Mouse (Mus musculus): ENCODE data around the gene Borcs5. TPM values are rescaled to one million over a fixed set of nuclear protein-coding genes. Genes with fewer than 3 reads are reported as not detected.

Gene Borcs5
- total and polyA plus RNA-seq, 3 experiments: 10.2 to 16.4 (median 10.4) TPM

DNA sequence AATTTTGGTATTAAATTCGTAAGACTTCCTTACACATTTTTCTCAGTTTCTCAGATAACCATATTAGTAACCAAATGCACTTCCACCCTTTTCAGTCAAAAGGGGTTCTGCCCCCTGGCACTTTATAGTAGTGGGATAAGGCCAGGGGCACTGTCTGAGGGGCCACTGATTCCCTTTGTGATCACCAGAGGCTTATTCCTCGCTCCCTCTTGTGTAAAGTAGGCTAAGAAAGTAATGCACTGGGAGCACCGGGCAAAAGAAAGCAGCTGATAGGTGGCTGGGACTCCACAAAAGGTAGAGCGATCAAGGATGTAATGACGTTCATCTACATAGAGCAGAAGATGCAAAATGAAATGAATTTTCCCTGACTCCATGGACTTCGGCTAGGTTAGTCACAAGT, 46.2 kb downstream of the Borcs5 start:
- H3K27ac ChIP-seq (ENCODE audit: insufficient read depth, low read depth): no peak overlapping the region
- dilution Hi-C loops (cut with MboI; ENCODE audit: extremely low pct_ligation_motif_present, extremely low pct_unique_long_range_greater_than_20kb, low sequenced_read_pairs): no loop called here
- no peak overlapping the region for H3K4me3 ChIP-seq (replicated peaks in 1 of 3; ENCODE audit: low read depth in 2 of 3, low read length in 2 of 3, poor library complexity in 1 of 3)
- TF ChIP-seq USF2 (conservative IDR thresholded peaks at IDR 0.05; ENCODE audit: low read depth, low read length) (no peak), MYC (IDR thresholded peaks at IDR 0.05; ENCODE audit: low read depth, low read length) (no peak)
- no peak overlapping the region for H3K9ac ChIP-seq (ENCODE audit: insufficient read depth, low read depth)
- H3K36me3 ChIP-seq (replicated peaks in 1 of 2; ENCODE audit: control insufficient read depth in 1 of 2, insufficient read depth in 1 of 2, low read length in 1 of 2): peaks cover 6 to 28% of the 10 kb centered on the region in 2 experiments
- H3K27me3 ChIP-seq (replicated peaks): no peaks in the 10 kb centered on the region
- no peaks in the 10 kb centered on the region for H3K4me1 ChIP-seq (ENCODE audit: control insufficient read depth in 1 of 2, insufficient read depth in 2 of 2)
- no peak overlapping the region for H3K4me2 ChIP-seq (ENCODE audit: insufficient read depth, low read depth, poor library complexity, severe bottlenecking)
- H3K9me3 ChIP-seq (replicated peaks; ENCODE audit: low read length): no peaks in the 10 kb centered on the region
- in situ Hi-C loops (cut with MboI; ENCODE audit: low pct_ligation_motif_present, low pct_unique_long_range_greater_than_20kb, low sequenced_read_pairs): no loop called here
- no peak for DNase-seq (ENCODE audit: extremely low read depth)
- no peaks in the 10 kb centered on the region for H3K79me2 ChIP-seq (replicated peaks; ENCODE audit: control insufficient read depth, extremely low read depth, insufficient read depth, poor library complexity, severe bottlenecking)

DNA sequence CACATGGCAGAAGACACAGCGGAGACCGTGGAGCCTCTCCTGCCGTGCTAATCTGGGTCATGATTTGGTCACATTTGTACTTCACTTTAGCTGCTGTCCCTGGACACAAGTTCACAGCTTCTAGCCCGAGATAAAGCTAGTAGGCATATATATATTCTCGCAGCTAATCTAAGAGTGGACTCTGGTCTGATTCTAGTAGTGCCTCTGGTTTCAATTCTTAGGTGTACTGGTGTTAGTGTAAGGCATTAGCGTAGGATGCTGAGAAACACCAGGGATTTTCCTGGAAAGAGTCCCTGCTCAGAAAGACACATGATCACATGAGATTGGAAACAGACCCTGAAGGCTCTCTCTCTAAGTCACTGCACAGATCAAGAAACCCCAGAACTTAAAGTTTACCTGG, 55.2 kb downstream of the Borcs5 start:
- H3K4me3 ChIP-seq (replicated peaks in 1 of 3; ENCODE audit: low read depth in 2 of 3, low read length in 2 of 3, poor library complexity in 1 of 3): no peak overlapping the region
- TF ChIP-seq NELFE (IDR thresholded peaks at IDR 0.05; ENCODE audit: low read depth, low read length): no peak
- no peak for TF ChIP-seq HCFC1 (IDR thresholded peaks at IDR 0.05; ENCODE audit: low read depth, low read length)
- no peak for TF ChIP-seq PAX5 (IDR thresholded peaks at IDR 0.05; ENCODE audit: low read length)
- no peak for TF ChIP-seq ZC3H11A (IDR thresholded peaks at IDR 0.05; ENCODE audit: low read depth, low read length)
- TF ChIP-seq MXI1 (IDR thresholded peaks at IDR 0.05; ENCODE audit: low read depth, low read length): no peak
- TF ChIP-seq CHD1 (IDR thresholded peaks at IDR 0.05; ENCODE audit: low read depth, low read length): no peak
- no peak for TF ChIP-seq POLR2AphosphoS2 (IDR thresholded peaks at IDR 0.05; ENCODE audit: low read depth, low read length)
- no peak for TF ChIP-seq MAFK (IDR thresholded peaks at IDR 0.05; ENCODE audit: insufficient replicate concordance, low read length)
- no peak for TF ChIP-seq JUN (IDR thresholded peaks at IDR 0.05; ENCODE audit: insufficient read depth, low read depth, low read length)
- no peak for TF ChIP-seq MAX (IDR thresholded peaks at IDR 0.05; ENCODE audit: low read length)
- TF ChIP-seq UBTF (IDR thresholded peaks at IDR 0.05; ENCODE audit: low read depth, low read length): no peak
- no peak for TF ChIP-seq USF2 (conservative IDR thresholded peaks at IDR 0.05; ENCODE audit: low read depth, low read length)
- TF ChIP-seq POLR2A (IDR thresholded peaks at IDR 0.05; ENCODE audit: low read depth, low read length): no peak
- no peak for TF ChIP-seq RAD21 (IDR thresholded peaks at IDR 0.05; ENCODE audit: low read depth, low read length)
- TF ChIP-seq CHD2 (IDR thresholded peaks at IDR 0.05; ENCODE audit: low read length): no peak
- no peaks in the 10 kb centered on the region for H3K4me1 ChIP-seq (ENCODE audit: control insufficient read depth in 1 of 2, insufficient read depth in 2 of 2)
- no peak overlapping the region for H3K9ac ChIP-seq (ENCODE audit: insufficient read depth, low read depth)
- DNase-seq (ENCODE audit: extremely low read depth): no peak
- in situ Hi-C loops (cut with MboI; ENCODE audit: low pct_ligation_motif_present, low pct_unique_long_range_greater_than_20kb, low sequenced_read_pairs) (no loop called here), dilution Hi-C loops (cut with MboI; ENCODE audit: extremely low pct_ligation_motif_present, extremely low pct_unique_long_range_greater_than_20kb, low sequenced_read_pairs) (no loop called here)
- H3K36me3 ChIP-seq (replicated peaks in 1 of 2; ENCODE audit: control insufficient read depth in 1 of 2, insufficient read depth in 1 of 2, low read length in 1 of 2): peaks cover 0 to 12% of the 10 kb centered on the region in 2 experiments
- no peak overlapping the region for H3K27ac ChIP-seq (ENCODE audit: insufficient read depth, low read depth)
- no peaks in the 10 kb centered on the region for H3K79me2 ChIP-seq (replicated peaks; ENCODE audit: control insufficient read depth, extremely low read depth, insufficient read depth, poor library complexity, severe bottlenecking)
- no peaks in the 10 kb centered on the region for H3K9me3 ChIP-seq (replicated peaks; ENCODE audit: low read length)
- no peak overlapping the region for H3K4me2 ChIP-seq (ENCODE audit: insufficient read depth, low read depth, poor library complexity, severe bottlenecking)
- H3K27me3 ChIP-seq (replicated peaks): no peaks in the 10 kb centered on the region
